Mouse (Mus musculus) hindlimb bud, embryonic 11.5 days (tissue): Measurements from ENCODE around the gene Prtn3.
A peak's percentile ranks its signal among the peaks of the same experiment; 100 is the strongest.
"Not testable (repeated sequence)": the region's sequence is repeated elsewhere in the genome, so short reads cannot be mapped to it uniquely, and the experiment has no call there.

Source experiments
- DNase-seq: peaks from one replicate; pipeline ENCODE4 v3.0.0-alpha.2; 2012; ENCODE audit warnings: low read depth, low spot score; ENCODE audit errors: extremely low spot score

Gene Prtn3

DNA sequence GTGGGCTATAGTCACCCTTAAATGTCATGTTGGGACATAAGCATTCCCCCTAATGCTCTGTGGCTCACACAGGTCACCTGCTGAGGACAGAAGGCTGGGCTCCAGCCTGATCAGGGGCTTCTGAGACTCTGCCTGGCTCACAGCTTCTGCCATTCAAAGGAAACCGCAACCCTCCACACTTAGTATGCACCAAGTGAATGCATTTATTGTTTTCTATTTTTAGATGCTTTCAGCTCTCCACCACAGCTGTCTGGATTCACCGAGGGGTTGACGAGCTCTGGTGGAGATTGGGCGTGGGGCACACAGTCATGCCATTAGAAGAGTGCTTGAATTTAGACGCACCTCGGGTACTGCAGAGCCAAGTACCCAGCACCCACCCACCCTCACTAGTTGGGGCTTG lies 963 bp upstream of the Prtn3 start:
- DNase-seq: no peak

- DNase-seq: no peak
Measured at GRCm38 (mm10) chr10:79873715-79874289, 474 bp upstream of the Prtn3 start.

DNA sequence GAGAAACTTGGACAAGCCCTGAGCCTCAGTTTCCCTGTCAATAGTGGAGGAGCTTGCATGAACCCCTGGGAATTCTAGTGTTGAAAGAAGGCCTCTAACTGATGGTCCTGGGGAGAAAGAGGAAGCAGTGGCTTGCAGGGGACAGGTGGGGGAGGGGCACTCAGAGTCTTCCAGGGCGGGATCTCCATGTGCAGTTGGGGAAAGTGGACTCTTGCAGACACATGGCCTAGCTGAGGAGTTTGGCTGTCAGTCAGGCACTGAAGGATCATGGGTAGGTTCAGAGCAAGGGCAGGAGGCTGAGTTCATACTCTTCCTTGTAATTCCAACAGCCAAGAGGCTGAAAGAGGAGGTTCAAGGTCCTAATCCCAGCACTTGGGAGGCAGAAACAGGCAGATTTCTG lies 2.9 kb downstream of the Prtn3 start:
- no peak for DNase-seq

DNA sequence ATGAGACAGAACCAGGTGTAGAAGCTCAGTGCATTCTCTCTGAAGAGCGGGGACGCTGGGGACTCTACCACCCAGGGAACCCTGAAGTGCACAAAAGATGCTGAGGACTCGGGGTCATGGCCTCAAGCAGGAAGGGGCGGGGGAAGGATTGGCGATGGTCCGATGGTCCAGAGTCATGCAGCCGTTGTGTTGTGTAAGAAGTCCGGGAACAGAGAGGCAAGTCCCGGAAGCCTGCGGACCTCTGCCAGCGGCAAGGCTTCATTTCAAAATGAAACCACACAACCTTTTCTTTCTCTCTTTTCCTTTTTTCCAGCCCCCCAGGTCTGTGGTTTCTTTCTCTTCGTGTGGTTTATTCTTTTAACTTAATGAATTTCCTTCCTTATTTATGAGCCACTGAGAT lies 3.5 kb downstream of the Prtn3 start:
- no peak for DNase-seq

DNA sequence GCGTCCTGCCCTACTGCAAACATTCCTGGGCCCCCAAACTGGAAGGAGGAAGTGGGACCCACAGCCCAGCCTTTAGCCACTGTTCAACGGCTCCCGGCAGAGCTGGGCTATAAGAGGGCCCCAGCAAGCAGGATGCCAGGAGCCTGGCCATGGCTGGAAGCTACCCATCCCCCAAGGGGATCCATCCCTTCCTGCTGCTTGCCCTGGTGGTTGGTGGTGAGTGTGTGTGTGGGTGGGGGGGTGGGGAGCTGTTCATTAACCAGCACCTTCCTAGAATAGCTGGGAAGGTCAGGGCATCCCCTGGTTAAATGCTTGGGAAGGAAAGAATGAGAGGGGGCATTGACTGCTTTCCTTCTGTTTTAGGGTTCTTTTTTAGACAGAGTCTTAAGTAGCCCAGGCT lies 5.3 kb downstream of the Prtn3 start:
- no peak for DNase-seq

- DNase-seq: no peak
Measured at GRCm38 (mm10) chr10:79880721-79881120, 6.4 kb downstream of the Prtn3 start.

DNA sequence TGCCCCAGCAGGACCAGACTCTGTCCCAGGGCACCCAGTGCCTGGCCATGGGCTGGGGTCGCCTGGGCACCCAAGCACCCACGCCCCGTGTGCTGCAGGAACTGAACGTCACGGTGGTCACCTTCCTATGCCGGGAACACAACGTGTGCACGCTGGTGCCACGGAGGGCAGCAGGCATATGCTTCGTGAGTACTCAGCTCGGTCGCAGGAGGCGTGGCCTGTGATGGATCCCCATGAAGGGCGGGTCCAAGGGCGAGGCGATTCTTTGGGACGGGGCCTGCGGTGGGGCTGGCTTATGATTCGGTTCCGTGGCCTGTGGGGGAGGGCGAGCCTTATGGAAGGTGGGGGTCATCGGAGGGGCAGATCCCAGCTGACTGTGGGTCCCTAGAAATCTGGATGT lies 7.7 kb downstream of the Prtn3 start:
- no peak for DNase-seq

DNA sequence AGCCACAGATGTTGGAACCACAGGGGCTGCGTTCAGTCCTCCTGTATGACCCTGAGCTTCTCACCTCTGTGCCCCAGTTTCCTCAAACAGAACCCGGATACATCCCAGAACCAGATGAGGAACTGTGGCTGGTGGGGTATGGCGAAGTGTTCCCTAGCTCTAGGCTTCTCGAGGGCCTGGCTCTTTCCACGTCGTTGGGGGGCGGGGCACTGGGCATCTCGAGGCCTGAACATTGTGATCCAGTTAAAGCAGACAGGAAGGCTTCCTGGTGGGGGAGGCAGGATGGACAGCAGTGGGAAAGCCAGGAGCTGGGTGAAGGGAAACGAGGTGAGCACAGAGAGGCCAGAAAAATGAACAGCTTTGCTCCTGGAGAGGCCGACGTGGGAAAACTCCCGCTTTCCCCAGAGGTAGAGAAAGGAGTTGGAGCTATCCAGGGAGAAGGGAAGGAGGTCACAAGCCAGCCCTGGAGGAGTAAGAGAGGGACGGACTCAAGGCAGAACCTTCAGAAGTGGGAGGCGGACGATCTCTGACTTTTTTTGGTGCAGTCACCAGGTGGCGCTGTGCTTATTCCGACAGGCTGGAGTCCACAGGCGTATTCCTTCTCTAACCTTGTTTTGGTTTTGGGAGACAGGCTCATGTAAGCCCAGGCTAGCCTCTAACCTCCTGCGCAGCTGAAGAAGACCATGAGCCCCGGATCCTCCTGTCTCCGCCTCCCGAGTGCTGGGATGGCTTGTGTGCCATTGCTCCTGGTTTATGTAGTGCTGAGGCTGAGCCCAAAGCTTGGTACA lies 9.2 kb downstream of the Prtn3 start:
- DNase-seq: peak; percentile 57

DNA sequence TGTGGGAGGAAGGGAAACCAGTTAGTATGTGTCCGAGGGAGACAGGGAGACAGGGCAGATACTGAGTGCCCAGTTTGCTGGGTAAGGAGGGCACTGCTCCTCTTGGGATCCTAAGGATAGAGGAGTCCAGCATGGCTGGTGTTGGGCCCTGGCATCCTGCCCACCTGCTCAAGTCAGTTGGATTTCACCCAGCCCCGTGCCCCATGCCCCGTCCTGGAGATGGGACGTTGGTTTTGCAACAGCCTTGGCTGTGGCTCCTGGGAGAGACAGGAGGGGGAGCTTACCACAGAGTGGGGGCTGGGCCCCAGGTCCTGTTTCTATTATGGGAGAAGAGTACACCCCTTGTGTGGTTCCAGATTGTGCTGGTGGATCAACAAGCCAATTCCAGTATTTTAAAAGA lies 10.2 kb downstream of the Prtn3 start:
- no peak for DNase-seq

DNA sequence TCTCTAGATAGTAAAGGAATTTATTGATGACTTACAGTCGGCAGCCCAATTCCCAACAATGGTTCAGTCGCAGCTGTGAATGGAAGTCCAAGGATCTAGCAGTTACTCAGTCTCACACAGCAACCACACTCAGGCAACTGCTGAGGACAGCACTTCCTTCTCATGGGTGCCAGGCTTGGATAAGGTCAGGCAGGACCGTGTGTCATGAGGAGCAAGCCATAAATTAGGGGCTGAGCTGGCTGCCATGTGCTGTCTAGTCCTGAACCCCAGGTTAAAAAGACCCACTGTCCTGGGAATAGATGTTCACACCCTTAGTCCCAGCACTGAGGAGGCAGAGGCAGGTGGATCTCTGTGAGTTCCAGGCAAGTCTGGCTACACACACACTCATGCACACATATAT lies 10.7 kb downstream of the Prtn3 start:
- DNase-seq: not testable (repeated sequence)

DNA sequence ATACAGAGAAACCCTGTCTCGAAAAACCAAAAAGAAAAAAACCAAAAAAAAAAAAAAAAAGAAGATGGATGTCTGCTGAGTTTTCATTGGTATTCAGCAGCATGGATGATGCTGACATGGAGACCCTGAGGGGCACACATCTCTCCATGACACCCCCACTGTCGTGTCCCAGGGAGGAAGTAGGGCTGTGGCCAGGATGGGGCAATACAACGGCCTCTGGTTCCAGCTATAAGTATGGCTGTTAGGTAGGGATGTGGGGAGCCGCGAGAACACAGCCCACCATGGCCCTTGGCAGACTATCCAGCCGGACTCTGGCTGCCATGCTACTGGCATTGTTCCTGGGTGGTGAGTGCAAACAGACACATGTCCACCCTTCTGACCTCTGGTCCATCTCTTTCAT lies 11.8 kb downstream of the Prtn3 start, which contains the start of gene Elane:
TSS of gene Elane (plus strand) at position 194 of the 400 bp plus-strand sequence.
- no peak for DNase-seq

- no peak for DNase-seq
Measured at GRCm38 (mm10) chr10:79886611-79887010, 12.3 kb downstream of the Prtn3 start.

- DNase-seq: no peak
Measured at GRCm38 (mm10) chr10:79889386-79889785, 15.1 kb downstream of the Prtn3 start.

DNA sequence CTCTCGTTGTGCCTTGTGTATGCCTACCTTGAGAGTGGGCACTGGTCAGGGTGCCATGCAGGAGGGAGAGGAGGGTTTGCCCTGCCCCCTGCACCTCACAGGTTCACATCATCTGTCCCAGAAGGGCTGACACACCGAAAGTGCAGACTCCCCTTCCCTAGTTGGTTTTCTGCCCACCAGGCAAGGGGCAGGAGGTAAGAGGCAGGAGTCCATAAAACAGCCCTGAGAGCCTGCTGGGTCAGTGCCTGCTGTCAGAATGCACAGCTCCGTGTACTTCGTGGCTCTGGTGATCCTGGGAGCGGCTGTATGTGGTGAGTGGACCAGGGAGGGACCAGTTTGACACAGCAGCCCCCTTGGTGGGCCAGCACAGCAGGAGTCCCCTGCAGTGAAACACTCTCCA lies 16.4 kb downstream of the Prtn3 start, which contains the start of gene Cfd:
TSS of gene Cfd (plus strand) at position 184 of the 400 bp plus-strand sequence.
- DNase-seq: no peak

GRCm38 (mm10) chr10:79892451-79893118 lies 18.3 kb downstream of the Prtn3 start:
- not testable (repeated sequence) for DNase-seq

DNA sequence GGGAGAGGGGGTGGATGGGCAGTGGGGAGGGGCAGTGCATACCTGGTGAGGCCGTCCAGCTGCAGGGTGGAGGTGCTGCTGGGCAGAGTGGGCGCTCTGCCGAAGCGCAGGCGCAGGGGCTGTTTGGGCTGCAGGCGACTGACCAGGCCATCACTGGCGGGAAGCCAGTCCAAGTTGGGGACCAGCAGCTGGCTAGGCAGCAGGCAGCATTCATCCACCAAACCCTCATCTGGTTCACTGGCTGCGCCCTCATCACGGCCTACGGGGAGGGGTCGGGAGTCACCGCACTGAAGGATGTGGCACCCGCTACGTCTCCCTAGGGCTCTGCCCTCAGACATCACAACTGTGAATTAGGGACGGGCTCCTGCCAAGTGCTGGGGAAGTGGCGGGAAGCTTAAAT lies 22.0 kb downstream of the Prtn3 start:
- DNase-seq: no peak

GRCm38 (mm10) chr10:79896814-79897213 lies 22.5 kb downstream of the Prtn3 start:
- no peak for DNase-seq

GRCm38 (mm10) chr10:79897316-79898245 lies 23.3 kb downstream of the Prtn3 start:
- DNase-seq: no peak

DNA sequence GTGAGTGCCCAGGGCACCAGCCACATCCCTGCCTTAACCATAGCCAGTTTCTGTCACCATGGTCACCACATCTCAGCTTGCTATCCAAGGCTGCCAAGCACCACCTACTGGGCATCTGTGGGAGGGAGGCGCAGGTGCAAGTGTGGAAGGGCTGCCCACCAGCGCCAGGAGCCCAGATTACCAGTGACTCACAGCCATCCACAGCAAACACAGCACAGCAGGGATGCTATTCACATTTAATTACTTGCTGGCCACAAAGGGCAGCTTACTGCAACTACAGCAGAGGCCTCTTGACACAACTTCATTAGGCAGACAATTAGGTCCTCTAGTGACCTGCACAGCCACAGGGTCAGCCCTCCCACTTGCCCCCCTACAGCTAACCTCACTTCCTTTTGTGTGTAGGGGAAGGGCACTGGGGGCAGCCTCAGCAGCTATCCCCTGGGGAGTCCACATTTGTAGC lies 26.7 kb downstream of the Prtn3 start:
- DNase-seq: no peak

DNA sequence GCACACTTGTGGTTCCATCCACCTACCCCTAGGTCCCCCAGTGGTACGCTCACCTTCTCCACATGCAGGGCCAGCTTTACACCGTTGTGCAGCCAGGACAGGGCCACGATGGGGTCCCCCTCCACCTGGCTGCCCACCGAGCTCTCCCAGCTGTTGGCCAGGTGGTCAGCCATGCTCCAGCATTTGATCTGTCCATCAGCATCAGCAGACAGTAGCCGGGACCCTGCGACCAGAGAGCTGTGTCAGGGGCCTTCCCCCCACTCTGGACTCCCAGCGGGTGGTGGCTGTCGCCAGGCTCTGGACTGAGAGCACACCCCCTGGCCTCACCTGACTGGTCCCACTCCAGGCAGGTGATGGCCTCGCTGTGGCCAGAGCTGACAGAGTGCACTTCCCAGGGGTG lies 32.4 kb downstream of the Prtn3 start:
- DNase-seq: no peak

DNA sequence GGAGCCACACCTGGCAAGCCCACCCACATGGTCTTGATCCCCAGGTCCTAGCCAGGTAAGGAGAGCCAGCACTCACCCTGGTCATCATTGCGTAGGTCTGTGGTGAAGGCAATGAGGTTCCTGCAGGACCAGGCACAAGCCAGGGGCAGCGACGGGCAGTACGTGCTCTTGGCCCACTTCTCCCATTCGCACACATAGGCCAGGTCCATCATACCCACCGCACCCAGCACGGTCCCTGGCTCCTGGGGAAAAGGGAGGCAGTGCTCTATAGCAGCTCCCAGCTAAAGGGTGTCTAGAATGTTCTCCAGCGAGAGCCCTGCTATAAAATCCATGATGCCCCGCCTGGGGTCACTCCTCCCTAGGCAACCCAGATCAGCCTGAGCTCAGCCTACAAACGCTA lies 33.1 kb downstream of the Prtn3 start:
- no peak for DNase-seq
